Mouse (Mus musculus) kidney, embryonic 15.5 days (tissue): Measurements from ENCODE around the gene Kin. TPM values are rescaled to one million over a fixed set of nuclear protein-coding genes. Genes with fewer than 3 reads are reported as not detected.

Experiments used
- ATAC-seq: fragments of 200-750 bp; cut with Nextera tagmentation; replicated peaks from 2 replicates; pipeline ENCODE4 v1.8.0; 2017; ENCODE audit warnings: moderate TSS enrichment; ENCODE audit not compliant: low FRiP score
- H3K27ac ChIP-seq: fragments of 300-500 bp; sonication (generic); 2 replicates; pipeline ENCODE4 v1.5.1; 2015; ENCODE audit warnings: mild to moderate bottlenecking, inconsistent platforms
- H3K27me3 ChIP-seq: fragments of 300-500 bp; sonication (generic); 2 replicates; pipeline ENCODE4 v1.6.1; 2015; ENCODE audit warnings: inconsistent platforms
- H3K36me3 ChIP-seq: fragments of 300-500 bp; sonication (generic); 2 replicates; pipeline ENCODE4 v1.6.1; 2015; ENCODE audit warnings: inconsistent platforms
- H3K4me1 ChIP-seq: fragments of 300-500 bp; sonication (generic); 2 replicates; pipeline ENCODE4 v1.6.1; 2015; ENCODE audit warnings: inconsistent platforms
- H3K4me2 ChIP-seq: fragments of 300-500 bp; sonication (generic); 2 replicates; pipeline ENCODE4 v1.6.1; 2015; ENCODE audit warnings: moderate library complexity, mild to moderate bottlenecking, inconsistent platforms
- H3K4me3 ChIP-seq: fragments of 300-500 bp; sonication (generic); replicated peaks from 2 replicates; pipeline ENCODE4 v1.5.1; 2015; ENCODE audit warnings: mild to moderate bottlenecking, inconsistent platforms
- H3K9ac ChIP-seq: fragments of 300-500 bp; sonication (generic); 2 replicates; pipeline ENCODE4 v1.6.1; 2015; ENCODE audit warnings: mild to moderate bottlenecking, inconsistent platforms
- H3K9me3 ChIP-seq: fragments of 300-500 bp; sonication (generic); replicated peaks from 2 replicates; pipeline ENCODE4 v1.6.1; 2016; ENCODE audit warnings: inconsistent platforms
- WGBS: fragments of 180-500 bp; shearing (Covaris S2); methylation state at CpG from one replicate; pipeline ENCODE4 v1.1.7; 2015; ENCODE audit warnings: mixed read lengths; 5-methylcytosine and 5-hydroxymethylcytosine counted together
- polyA plus RNA-seq: library from polyadenylated mRNA; unstranded; fragments of >200 nt; fragmentation: Nextera tagmentation; extraction: Ambion mirVana; gene quantifications from 2 replicates; pipeline ENCODE4 v1.2.1, GENCODE M21; 2015

The Kin gene
- polyA plus RNA-seq: 29.6 and 33.3 TPM in 2 replicates

DNA sequence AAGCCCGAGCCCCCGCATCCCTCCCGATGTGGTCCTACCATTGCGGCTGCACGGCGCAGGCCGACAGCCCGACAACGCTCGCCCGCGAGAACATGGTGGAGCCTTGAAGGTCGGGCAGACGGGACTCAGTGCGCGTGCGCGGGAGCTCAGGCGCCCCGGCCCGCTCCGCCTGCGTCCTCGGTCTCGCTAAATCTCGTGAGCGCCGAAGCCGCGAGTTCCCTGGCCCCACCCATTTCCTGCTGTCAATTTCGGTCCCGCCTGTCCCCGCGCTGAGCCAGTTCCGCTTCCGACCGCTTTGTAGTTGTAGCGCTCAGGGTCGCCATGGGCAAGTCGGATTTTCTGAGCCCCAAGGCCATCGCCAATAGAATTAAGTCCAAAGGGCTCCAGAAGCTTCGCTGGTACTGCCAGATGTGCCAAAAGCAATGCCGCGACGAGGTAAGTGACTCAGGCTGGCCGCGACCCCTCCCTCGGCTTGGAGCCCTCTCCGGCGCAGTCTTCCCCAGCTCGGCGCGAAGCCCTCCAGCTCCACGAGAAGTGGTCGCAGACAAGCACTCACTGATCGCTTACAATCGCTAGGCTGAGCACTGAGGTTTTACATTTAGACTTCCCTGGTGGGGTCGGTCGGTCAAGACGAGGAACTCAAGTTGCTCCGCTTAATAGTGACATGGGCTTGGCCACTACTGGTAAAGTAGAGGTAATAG lies at the start of gene Kin, which contains the start of gene Atp5c1:
Gene Kin (plus strand): TSS at position 284 of the 701 bp plus-strand sequence.
Gene Atp5c1 (minus strand): TSS at position 201 of the 701 bp plus-strand sequence.
- H3K9ac ChIP-seq: peak within 1 kb of the TSS; percentile 98
- H3K4me3 ChIP-seq: peak within 1 kb of the TSS; percentile 97
- H3K27ac ChIP-seq: peak within 1 kb of the TSS; percentile 97
- H3K4me1 ChIP-seq: peaks cover 37% of the 10 kb centered on the region
- peaks cover 19% of the 10 kb centered on the region; the same call in 1 of the 2 replicates for H3K36me3 ChIP-seq
- no peaks in the 10 kb centered on the region for H3K9me3 ChIP-seq
- peak; percentile 97 for ATAC-seq
- H3K4me2 ChIP-seq: peak within 1 kb of the TSS; percentile 69
- no peaks in the 10 kb centered on the region for H3K27me3 ChIP-seq
- under 1% methylated on average over 61 of the region's 61 CpGs for WGBS

DNA sequence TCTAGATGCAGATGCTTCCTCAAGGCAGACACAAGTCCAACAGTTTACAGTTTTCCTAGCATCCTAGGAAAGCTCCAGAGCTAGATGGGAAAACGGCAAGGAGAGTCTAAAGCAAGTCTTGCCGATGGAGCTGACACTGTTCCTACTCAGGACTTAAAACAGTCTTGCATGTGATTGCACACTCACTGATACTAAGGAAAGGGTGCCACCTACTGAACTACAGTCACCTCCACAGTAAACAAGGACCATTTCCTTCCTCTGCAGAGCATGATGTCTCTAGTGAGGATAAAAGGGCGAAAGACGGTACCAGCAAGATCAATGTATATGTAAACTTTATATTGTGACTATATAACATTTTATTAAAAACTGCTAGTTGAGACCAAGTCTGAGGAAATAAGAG lies 46.7 kb upstream of the Kin start:
- 52% methylated on average over 4 of the region's 4 CpGs for WGBS
- Histone ChIP-seq H3K4me3 (no peak overlapping the region), H3K36me3 (no peaks in the 10 kb centered on the region), H3K9ac (no peak overlapping the region), H3K4me1 (peaks cover 2% of the 10 kb centered on the region; the same call in 1 of the 2 replicates), H3K9me3 (no peaks in the 10 kb centered on the region), H3K27ac (no peak overlapping the region), H3K27me3 (no peaks in the 10 kb centered on the region), H3K4me2 (no peak overlapping the region)
- no peak for ATAC-seq

DNA sequence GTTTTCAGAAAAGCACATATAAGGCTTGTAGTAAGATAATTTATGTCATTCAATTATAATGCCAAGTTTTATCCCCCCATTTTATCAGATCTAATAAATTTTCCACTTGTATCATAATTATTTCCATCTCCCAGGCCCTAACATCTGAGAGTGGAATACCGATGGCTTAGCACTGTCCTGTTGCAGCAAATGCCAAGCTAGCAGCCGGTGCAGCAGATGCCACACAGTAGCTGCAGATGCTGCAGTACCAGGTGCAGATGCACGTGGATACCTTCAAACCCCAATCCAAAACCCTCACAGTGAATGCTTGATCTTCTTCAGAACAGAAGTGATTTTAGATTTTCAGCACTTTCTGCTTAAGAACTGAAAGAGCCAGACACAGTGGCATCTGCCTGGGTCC lies 45.4 kb upstream of the Kin start:
- no peak overlapping the region for H3K27ac ChIP-seq
- peaks cover 2% of the 10 kb centered on the region; the same call in 1 of the 2 replicates for H3K4me1 ChIP-seq
- no peak for ATAC-seq
- H3K27me3 ChIP-seq: no peaks in the 10 kb centered on the region
- WGBS: 83% methylated on average over 3 of the region's 3 CpGs
- no peaks in the 10 kb centered on the region for H3K9me3 ChIP-seq
- no peak overlapping the region for H3K4me2 ChIP-seq
- H3K4me3 ChIP-seq: no peak overlapping the region
- H3K36me3 ChIP-seq: peaks cover 10% of the 10 kb centered on the region; the same call in 1 of the 2 replicates
- H3K9ac ChIP-seq: no peak overlapping the region

DNA sequence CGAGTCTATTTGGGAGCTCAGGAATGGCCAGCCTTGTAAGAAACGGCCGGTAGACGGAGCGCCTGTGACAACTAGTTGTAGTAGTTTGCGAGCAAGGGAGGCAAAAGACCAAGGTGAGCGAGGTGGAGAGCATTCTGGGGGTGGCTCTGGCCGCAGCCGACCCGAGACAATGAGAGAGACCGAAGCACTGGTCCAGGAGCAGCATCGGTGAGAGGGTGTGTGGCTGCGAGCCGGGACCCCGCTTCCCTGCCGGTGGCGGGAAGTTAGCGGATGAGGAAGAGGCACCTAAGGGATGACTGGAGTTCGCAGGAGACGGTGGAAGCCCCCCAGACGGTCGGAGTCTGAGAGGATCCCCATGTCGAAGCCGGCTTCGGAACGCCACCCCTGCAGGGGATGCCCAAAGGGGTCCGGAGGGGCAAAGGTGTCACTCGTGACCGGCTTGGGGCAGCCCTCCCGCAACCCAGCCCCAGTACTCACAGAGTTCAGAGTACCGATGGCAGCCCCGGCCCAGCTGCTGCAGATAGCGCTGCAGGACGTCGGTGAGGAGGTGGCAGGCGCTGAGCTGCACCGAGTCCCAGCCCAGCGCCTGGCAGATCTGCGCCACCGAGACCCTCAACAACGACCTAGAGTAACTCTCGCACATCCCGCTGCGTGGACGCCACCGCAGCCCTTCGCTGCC lies 32.5 kb upstream of the Kin start:
- Histone ChIP-seq H3K4me2 (peak overlapping the region; percentile 83), H3K4me3 (peak overlapping the region; percentile 94)
- under 1% methylated on average over 47 of the region's 47 CpGs for WGBS

DNA sequence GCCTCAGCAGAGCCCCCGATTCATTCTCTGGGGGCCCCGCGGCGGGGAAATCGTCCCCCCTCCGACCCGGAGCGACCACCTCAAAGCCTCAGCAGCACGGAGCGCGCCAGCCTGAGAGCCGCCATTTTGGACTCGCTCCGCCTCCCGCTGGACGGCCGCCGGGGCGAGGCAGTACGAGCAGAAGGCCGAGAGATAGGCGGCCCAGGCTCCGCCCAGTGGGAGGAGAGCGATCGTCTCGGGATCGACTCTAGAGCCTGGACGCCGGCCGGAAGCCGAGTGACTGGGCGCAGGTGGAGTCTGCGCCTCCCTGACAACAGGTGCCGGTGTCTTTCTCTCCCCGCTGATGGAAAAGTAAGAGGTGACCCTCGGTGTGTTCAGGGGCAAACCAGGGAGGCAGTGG lies 31.9 kb upstream of the Kin start, which contains the start of gene Taf3:
Gene Taf3 (minus strand): TSS at position 136 of the 400 bp plus-strand sequence.
- no peaks in the 10 kb centered on the region for H3K27me3 ChIP-seq
- no peak within 1 kb of the TSS for H3K27ac ChIP-seq
- no peaks in the 10 kb centered on the region for H3K36me3 ChIP-seq
- H3K4me3 ChIP-seq: peak within 1 kb of the TSS; percentile 94
- no peaks in the 10 kb centered on the region for H3K9me3 ChIP-seq
- under 1% methylated on average over 36 of the region's 36 CpGs for WGBS
- ATAC-seq: peak; percentile 94
- H3K4me2 ChIP-seq: peak within 1 kb of the TSS; percentile 83
- H3K4me1 ChIP-seq: peaks cover 14% of the 10 kb centered on the region
- H3K9ac ChIP-seq: peak within 1 kb of the TSS; percentile 67

More for the DNA sequence above, 32.5 kb upstream of the Kin start:
- Histone ChIP-seq H3K27me3 (no peaks in the 10 kb centered on the region), H3K9ac (peak overlapping the region; percentile 67), H3K9me3 (no peaks in the 10 kb centered on the region), H3K36me3 (no peaks in the 10 kb centered on the region), H3K4me1 (peaks cover 14% of the 10 kb centered on the region), H3K27ac (no peak overlapping the region)
- peak; percentile 75 for ATAC-seq

DNA sequence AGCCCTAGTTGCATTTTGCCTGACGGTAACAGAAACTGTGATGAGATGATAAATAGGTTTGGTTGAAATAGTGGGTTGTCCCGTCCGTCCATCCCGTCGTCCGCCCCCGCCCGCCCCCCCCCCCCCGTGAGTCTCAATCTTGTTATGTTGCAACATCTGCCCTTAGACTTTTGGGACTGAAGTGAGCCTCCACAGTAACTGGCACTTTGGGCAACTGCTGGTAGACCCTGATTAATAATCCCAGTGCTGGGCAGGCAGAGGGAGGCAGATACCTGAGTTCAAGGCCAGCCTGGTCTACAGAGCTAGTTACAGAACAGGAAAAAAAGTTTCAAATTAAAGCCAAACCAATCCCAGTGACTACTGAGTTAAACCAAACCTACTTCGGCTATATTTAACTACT lies 30.9 kb upstream of the Kin start:
- ATAC-seq: no peak
- Histone ChIP-seq H3K4me2 (peak overlapping the region; percentile 83), H3K27ac (no peak overlapping the region), H3K4me3 (peak overlapping the region; percentile 94), H3K4me1 (peaks cover 14% of the 10 kb centered on the region), H3K36me3 (peaks cover 8% of the 10 kb centered on the region), H3K9ac (no peak overlapping the region), H3K9me3 (no peaks in the 10 kb centered on the region), H3K27me3 (no peaks in the 10 kb centered on the region)
- 20% methylated on average over 10 of the region's 10 CpGs for WGBS

DNA sequence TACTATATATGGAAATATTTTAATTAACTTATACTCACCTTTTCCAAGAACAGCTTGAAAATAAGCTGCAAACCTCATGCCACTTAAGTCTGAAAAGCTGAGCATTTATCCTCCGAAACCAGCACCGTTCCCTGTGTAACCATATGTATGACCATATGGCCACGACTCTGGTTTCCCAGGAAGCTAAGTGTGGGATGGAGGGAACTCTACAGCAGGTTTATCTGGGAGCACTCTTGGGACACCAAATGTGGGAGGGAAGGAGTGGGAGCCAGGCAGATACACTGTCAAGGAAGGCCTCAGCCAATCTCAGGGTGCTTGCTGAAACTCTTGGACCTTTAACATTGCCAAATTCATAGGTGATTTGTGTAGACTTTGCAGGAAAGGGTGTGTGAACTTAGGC lies 29.5 kb upstream of the Kin start:
- no peaks in the 10 kb centered on the region for H3K9me3 ChIP-seq
- peaks cover 22% of the 10 kb centered on the region for H3K36me3 ChIP-seq
- 81% methylated on average over 3 of the region's 3 CpGs for WGBS
- H3K9ac ChIP-seq: no peak overlapping the region
- ATAC-seq: no peak
- H3K4me2 ChIP-seq: no peak overlapping the region
- no peaks in the 10 kb centered on the region for H3K27me3 ChIP-seq
- H3K4me1 ChIP-seq: peaks cover 14% of the 10 kb centered on the region
- no peak overlapping the region for H3K27ac ChIP-seq
- no peak overlapping the region for H3K4me3 ChIP-seq

DNA sequence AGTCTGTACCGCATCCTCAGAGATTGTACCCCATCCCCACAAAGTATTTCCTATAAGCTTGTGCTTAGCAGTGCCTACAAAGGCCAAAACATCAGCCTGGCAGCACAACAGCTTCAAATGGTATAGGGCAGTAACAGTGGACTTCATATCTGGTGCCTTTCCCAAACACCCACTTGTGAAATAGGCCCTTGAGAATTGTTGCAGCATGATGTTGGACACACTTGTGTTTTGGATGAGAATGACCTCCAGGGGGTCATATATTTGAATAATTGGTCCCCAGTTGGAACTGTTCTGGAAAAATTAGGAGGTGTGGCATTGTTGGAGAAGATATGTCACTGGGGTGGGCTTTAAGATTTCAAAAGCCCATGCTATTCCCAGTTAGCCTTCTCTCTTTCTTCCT lies 28.4 kb upstream of the Kin start:
- peaks cover 11% of the 10 kb centered on the region for H3K4me1 ChIP-seq
- no peak overlapping the region for H3K27ac ChIP-seq
- no peaks in the 10 kb centered on the region for H3K9me3 ChIP-seq
- no peak overlapping the region for H3K4me2 ChIP-seq
- H3K4me3 ChIP-seq: no peak overlapping the region
- H3K9ac ChIP-seq: no peak overlapping the region
- H3K27me3 ChIP-seq: no peaks in the 10 kb centered on the region
- no peak for ATAC-seq
- H3K36me3 ChIP-seq: peaks cover 31% of the 10 kb centered on the region
- 90% methylated on average over 1 of the region's 1 CpGs for WGBS

DNA sequence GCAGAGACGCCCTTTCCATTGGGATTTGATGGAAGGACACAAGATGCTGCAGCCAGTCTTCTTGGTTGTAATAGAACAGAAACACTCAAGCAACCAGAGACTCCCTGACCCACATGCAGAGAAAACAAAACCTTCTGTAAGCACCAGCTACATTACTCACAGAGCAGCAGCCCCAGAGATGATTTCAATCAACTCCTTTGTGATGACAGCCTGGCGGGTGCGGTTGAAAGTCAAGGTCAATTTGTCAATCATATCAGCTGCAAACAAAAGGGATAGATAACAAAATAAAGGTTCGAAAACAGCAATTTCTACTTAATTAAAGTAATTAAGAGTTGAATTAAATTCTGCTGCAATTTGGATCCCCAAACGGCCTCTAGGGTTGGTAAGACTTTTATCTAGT lies 21.6 kb upstream of the Kin start:
- WGBS: 89% methylated on average over 5 of the region's 5 CpGs
- Histone ChIP-seq H3K4me2 (no peak overlapping the region), H3K36me3 (peaks cover 94% of the 10 kb centered on the region), H3K4me3 (no peak overlapping the region), H3K9me3 (no peaks in the 10 kb centered on the region), H3K9ac (no peak overlapping the region), H3K4me1 (no peaks in the 10 kb centered on the region), H3K27me3 (no peaks in the 10 kb centered on the region), H3K27ac (no peak overlapping the region)
- no peak for ATAC-seq

DNA sequence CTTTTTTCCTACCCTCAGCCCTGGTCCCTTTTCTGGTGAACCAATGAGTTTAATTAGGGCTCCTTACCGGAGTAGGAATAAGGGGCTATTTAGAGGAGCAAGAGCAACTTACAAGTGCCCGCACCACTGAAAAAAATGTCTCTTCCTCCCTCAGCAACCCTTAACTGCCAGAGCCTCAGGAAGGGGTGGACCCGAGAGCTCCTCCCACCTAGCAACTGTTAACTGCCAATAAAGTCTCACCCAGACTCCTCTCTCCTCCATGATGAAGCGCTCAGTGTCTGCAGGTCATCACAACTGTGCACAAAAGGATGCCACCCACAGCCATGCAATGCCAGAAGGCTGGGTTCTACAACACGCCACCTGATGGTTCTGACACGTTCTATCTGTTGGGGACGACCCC lies 8.6 kb upstream of the Kin start:
- Histone ChIP-seq H3K4me2 (no peak overlapping the region), H3K9me3 (no peaks in the 10 kb centered on the region), H3K27ac (no peak overlapping the region), H3K4me1 (peaks cover 20% of the 10 kb centered on the region), H3K4me3 (no peak overlapping the region), H3K36me3 (peaks cover 60% of the 10 kb centered on the region), H3K9ac (no peak overlapping the region), H3K27me3 (no peaks in the 10 kb centered on the region)
- WGBS: 50% methylated on average over 7 of the region's 7 CpGs
- no peak for ATAC-seq

DNA sequence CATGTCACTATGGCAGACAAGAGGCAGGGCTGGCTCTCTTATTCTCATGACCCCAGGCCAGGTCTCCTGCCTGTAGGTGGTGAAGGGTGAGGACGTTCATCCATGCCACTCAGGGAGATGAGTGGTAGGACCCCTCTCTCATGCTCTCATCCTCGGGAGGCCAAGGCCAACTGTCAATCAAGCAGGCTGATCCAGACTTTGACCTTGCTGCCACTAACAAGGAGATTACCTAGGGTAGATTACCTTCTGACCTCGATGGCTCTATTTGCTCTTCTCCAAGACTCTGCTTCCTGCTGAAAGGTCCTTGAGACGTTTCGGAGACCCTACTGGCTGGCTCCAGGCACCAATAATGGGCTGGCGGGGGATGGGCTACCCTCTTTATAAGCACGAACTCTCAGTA lies 5.9 kb upstream of the Kin start:
- H3K36me3 ChIP-seq: peaks cover 34% of the 10 kb centered on the region
- no peak overlapping the region for H3K4me2 ChIP-seq
- no peak for ATAC-seq
- no peak overlapping the region for H3K27ac ChIP-seq
- no peak overlapping the region for H3K9ac ChIP-seq
- H3K9me3 ChIP-seq: no peaks in the 10 kb centered on the region
- H3K4me1 ChIP-seq: peaks cover 41% of the 10 kb centered on the region
- no peak overlapping the region for H3K4me3 ChIP-seq
- WGBS: 84% methylated on average over 7 of the region's 7 CpGs
- no peaks in the 10 kb centered on the region for H3K27me3 ChIP-seq

DNA sequence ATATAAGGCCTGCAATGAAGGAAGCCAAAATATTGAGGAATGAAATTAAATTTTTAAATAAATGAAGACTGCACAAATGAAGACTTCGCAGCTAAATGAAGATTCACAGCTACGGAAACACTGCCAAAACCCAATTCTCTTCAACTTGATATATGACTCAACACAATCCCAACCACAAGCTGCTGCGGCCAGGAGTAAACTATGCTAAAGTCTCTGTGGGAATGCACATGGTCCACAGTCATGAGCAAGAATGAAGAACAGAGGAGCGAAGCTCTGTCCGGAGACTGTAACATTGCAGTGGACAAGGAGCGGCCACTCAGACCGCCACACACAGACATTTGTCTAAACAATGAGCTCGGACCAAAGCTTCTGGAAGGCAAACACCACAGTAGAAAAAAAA lies 3.7 kb upstream of the Kin start:
- H3K4me1 ChIP-seq: peaks cover 46% of the 10 kb centered on the region
- no peak overlapping the region for H3K9ac ChIP-seq
- H3K4me3 ChIP-seq: no peak overlapping the region
- H3K4me2 ChIP-seq: no peak overlapping the region; the same call in 1 of the 2 replicates
- no peak for ATAC-seq
- WGBS: 74% methylated on average over 8 of the region's 8 CpGs
- no peak overlapping the region for H3K27ac ChIP-seq
- H3K9me3 ChIP-seq: no peaks in the 10 kb centered on the region
- H3K27me3 ChIP-seq: no peaks in the 10 kb centered on the region
- H3K36me3 ChIP-seq: peaks cover 27% of the 10 kb centered on the region
